Mouse (Mus musculus) spleen, adult 2 months (tissue): Measurements from ENCODE around the gene 4930432M17Rik. TPM values are rescaled to one million over a fixed set of nuclear protein-coding genes. Genes with fewer than 3 reads are reported as not detected.

Source experiments
- DNase-seq, 2 experiments: peaks; one replicate each; pipeline versions ENCODE4 v3.0.0 to v3.0.0-alpha.2; 2012 to 2021; ENCODE audit warnings: low spot score in 2 of 2, low read depth in 1 of 2
- H3K27ac ChIP-seq: fragments of 200-500 bp; 2 replicates; pipeline ENCODE4 v1.5.1; 2012; ENCODE audit warnings: low read length, inconsistent platforms; ENCODE audit not compliant: insufficient read depth
- H3K27me3 ChIP-seq: fragments of 200-500 bp; 2 replicates; pipeline ENCODE4 v1.6.1; 2012; ENCODE audit warnings: mild to moderate bottlenecking, moderate library complexity, low read length, inconsistent platforms; ENCODE audit not compliant: control insufficient read depth, insufficient read depth
- H3K36me3 ChIP-seq: fragments of 200-500 bp; 2 replicates; pipeline ENCODE4 v1.6.1; 2012; ENCODE audit warnings: mild to moderate bottlenecking, low read length, inconsistent platforms; ENCODE audit not compliant: control insufficient read depth, insufficient read depth
- H3K4me1 ChIP-seq: fragments of 200-500 bp; 2 replicates; pipeline ENCODE4 v1.6.1; 2011; ENCODE audit warnings: inconsistent platforms; ENCODE audit not compliant: control insufficient read depth, insufficient read depth, insufficient read length
- H3K4me3 ChIP-seq: fragments of 200-500 bp; 2 replicates; pipeline ENCODE4 v1.5.1; 2011; ENCODE audit warnings: mild to moderate bottlenecking, inconsistent platforms; ENCODE audit not compliant: insufficient read depth, insufficient read length; ENCODE audit errors: extremely low read depth
- CTCF ChIP-seq: fragments of 200-500 bp; IDR thresholded peaks from 2 replicates; pipeline ENCODE4 v1.5.1; 2011; ENCODE audit warnings: mild to moderate bottlenecking, inconsistent platforms; ENCODE audit not compliant: insufficient read depth, insufficient read length, insufficient replicate concordance; ENCODE audit errors: extremely low read depth
- POLR2A ChIP-seq: fragments of 200-500 bp; IDR thresholded peaks from 2 replicates; pipeline ENCODE4 v1.6.1; 2011; ENCODE audit warnings: low read depth, low read length, inconsistent platforms
- WGBS: fragments of 180-500 bp; shearing (Covaris S2); methylation state at CpG from one replicate; pipeline ENCODE4 v1.1.7; 2018; 5-methylcytosine and 5-hydroxymethylcytosine counted together
- polyA plus RNA-seq: library from polyadenylated mRNA; depleted of rRNA; stranded (reverse); fragments of >200 nt; gene quantifications from 2 replicates; pipeline ENCODE4 v1.2.3, GENCODE M21; 2012

The 4930432M17Rik gene
- polyA plus RNA-seq, 1 experiment = not detected

DNA sequence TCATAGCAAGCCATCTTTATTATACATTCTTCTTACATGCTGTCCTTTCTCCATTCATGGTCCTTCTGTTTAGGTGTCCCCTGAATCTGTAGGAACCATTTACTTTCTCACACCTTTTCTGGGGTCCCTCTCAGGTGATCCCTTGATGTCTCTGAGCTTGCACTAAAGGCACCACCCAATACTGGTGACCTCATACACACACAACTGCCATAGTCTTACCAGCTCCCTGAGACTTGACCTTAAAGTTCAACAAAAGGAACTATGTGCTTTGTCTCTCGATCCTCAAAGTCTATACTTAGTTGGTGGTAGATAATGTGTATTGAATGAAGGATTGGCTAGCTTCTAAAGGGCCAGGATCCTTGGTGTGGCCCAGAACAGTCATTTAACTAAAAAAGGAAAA lies 15.4 kb downstream of the 4930432M17Rik start:
- H3K4me3 ChIP-seq = no peak overlapping the region
- H3K27ac ChIP-seq = no peak overlapping the region
- 79% methylated on average over 1 of the region's 1 CpGs for WGBS
- H3K27me3 ChIP-seq = no peaks in the 10 kb centered on the region
- DNase-seq = no peak
- no peaks in the 10 kb centered on the region for H3K36me3 ChIP-seq
- H3K4me1 ChIP-seq = no peaks in the 10 kb centered on the region
- TF ChIP-seq POLR2A (no peak), CTCF (no peak)

GRCm38 (mm10) chr3:121686408-121686911 lies 15.9 kb downstream of the 4930432M17Rik start:
- Histone ChIP-seq H3K27me3 (no peaks in the 10 kb centered on the region), H3K36me3 (no peaks in the 10 kb centered on the region), H3K4me3 (no peak overlapping the region), H3K4me1 (no peaks in the 10 kb centered on the region), H3K27ac (no peak overlapping the region)
- no peak for DNase-seq
- TF ChIP-seq POLR2A (no peak), CTCF (no peak)
- WGBS = 91% methylated on average over 4 of the region's 4 CpGs

DNA sequence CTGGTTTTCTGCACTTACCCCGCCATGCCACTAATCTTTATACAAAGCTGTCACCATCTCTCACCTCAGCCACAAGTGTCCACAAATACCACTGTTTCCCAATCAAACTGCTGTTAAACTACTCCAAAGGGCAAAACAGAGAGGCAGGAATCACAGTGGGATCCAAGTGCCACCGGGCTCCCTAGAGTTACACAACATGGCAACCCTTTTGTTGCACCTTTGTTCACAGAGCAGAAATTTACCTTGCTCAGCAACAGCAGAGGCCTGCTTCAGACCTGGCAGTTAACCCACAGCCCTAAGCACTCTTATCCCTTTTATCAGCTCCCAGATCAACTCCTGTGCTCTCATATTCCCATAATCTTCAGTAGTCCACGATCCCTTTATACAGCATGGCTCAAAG lies 17.2 kb downstream of the 4930432M17Rik start:
- no peak overlapping the region for H3K27ac ChIP-seq
- no peaks in the 10 kb centered on the region for H3K36me3 ChIP-seq
- DNase-seq = no peak
- no peaks in the 10 kb centered on the region for H3K4me1 ChIP-seq
- H3K27me3 ChIP-seq = no peaks in the 10 kb centered on the region
- TF ChIP-seq CTCF (no peak), POLR2A (no peak)
- 85% methylated on average over 3 of the region's 3 CpGs for WGBS
- H3K4me3 ChIP-seq = no peak overlapping the region

DNA sequence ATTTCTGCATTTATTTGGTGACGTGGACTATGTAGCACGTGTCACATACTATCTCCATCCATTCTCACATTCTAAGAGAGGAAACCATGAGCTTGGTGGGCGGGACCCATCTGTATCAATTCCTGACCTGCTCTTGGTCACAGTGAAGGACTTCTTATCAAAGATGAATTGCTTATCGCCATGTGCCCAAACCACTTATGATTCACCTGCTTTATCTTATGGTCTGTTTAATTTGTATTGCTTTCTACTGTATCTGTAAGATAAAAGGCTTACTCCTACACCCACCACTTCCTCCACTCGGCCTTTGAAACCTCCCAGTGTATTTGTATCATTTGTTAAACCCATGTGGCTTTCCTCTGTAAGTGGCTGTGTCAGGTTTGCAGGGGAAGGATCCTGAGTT lies 18.5 kb downstream of the 4930432M17Rik start:
- Histone ChIP-seq H3K27me3 (no peaks in the 10 kb centered on the region), H3K4me3 (no peak overlapping the region), H3K4me1 (no peaks in the 10 kb centered on the region), H3K36me3 (no peaks in the 10 kb centered on the region), H3K27ac (no peak overlapping the region)
- 57% methylated on average over 5 of the region's 5 CpGs for WGBS
- no peak for DNase-seq
- TF ChIP-seq CTCF = no peak
- TF ChIP-seq POLR2A = no peak

DNA sequence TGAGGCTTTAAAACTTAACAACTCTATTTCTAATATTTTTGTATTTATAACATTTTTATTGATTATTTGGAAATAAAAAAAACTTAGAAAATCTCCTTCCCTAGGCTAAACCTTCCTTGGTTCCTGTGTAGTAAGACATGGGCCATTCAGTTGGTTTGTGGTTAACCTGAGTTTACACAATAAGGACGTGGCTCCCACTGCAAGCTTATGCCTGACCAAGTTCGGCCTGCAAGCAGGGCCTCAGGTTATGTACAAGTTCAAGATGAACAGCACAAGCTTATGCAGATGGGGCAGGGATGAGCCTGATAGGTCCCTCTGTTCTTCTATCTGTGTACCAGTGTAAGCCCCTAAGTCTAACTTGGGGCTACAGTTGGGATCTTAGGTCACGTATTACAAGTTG lies 19.1 kb downstream of the 4930432M17Rik start:
- TF ChIP-seq POLR2A (no peak), CTCF (no peak)
- Histone ChIP-seq H3K36me3 (no peaks in the 10 kb centered on the region), H3K27me3 (no peaks in the 10 kb centered on the region), H3K27ac (no peak overlapping the region), H3K4me3 (no peak overlapping the region), H3K4me1 (no peaks in the 10 kb centered on the region)
- DNase-seq = no peak
- WGBS = 49% methylated on average over 3 of the region's 3 CpGs

DNA sequence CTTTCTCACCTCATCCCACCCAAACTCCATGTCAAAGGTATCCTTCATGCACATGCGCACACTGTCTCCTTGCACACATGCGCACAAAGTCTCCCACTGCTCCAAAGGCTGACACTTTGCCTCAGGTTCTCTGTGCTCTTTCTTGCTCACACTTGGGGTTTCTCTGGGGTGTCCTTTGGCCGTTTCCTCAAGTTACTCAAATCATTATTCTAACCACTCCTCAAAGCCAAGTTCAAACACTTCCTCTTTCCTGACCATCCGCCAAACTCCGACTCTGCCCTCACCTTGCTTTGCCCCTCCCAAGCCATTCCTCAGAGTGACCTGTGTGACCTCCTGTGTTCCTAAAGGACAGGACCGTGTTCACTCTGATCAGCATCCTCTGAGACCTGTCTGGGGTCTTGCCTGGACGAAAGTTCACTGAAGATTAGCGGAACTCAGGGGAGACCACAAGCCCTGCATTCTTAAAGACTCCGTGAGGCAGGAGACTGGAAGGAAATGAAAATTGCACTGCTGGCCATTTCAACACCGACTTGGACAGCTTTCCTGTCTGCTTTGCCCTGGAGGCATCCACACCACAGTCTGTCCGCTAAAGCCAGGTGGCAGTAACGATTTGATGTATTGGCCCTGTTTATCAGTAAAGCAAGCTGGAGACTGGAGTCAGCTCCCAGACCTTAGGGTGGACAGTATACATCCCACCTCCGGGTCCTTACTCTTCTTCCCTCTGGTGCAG lies 22.6 kb downstream of the 4930432M17Rik start:
- no peak overlapping the region for H3K27ac ChIP-seq
- WGBS = 37% methylated on average over 13 of the region's 13 CpGs
- DNase-seq = no peak
- no peak for TF ChIP-seq CTCF
- TF ChIP-seq POLR2A = no peak
- H3K36me3 ChIP-seq = no peaks in the 10 kb centered on the region
- no peak overlapping the region for H3K4me3 ChIP-seq
- no peaks in the 10 kb centered on the region for H3K27me3 ChIP-seq
- no peaks in the 10 kb centered on the region for H3K4me1 ChIP-seq

DNA sequence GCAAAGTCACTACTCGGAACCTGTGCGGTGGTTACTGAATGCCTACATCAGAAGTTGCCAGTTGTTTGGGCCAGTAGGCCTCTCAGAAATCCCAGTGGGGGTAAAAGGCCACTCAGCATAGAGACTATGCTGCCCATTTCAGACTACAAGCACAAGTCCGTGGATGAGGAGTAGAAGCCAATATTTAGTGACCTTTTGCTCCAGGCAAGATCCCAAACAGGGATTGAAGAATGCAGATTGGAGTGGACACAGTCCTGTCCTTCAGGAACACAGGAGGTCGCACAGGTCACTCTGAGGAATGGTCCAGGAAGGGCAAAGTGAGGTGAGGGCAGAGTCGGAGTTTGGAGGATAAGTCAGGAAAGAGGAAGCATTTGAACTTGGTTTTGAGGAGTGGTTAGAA lies 23.2 kb downstream of the 4930432M17Rik start:
- no peak overlapping the region for H3K27ac ChIP-seq
- H3K4me1 ChIP-seq = no peaks in the 10 kb centered on the region
- no peak for DNase-seq
- no peaks in the 10 kb centered on the region for H3K36me3 ChIP-seq
- no peak for TF ChIP-seq POLR2A
- no peak for TF ChIP-seq CTCF
- H3K4me3 ChIP-seq = no peak overlapping the region
- 73% methylated on average over 5 of the region's 5 CpGs for WGBS
- H3K27me3 ChIP-seq = no peaks in the 10 kb centered on the region
